In genomic region chr10:57486542-57487071, GRCm38 (mm10) we compare ENCODE assay signal across 8 mouse cellular contexts. TPM values are rescaled to one million over a fixed set of nuclear protein-coding genes. Genes with fewer than 3 reads are reported as not detected.
DNase-seq lines count a peak whose midpoint lies in the region; ATAC-seq and TF ChIP-seq lines count a peak whose summit lies in the region.

No protein-coding gene starts in this region.

- H3K27me3 ChIP-seq in kidney, embryonic 15.5 days, result no peaks in the 10 kb centered on the region
- H3K27me3 ChIP-seq in heart, embryonic 14.5 days (ENCODE audit: control insufficient read depth, insufficient read depth, low read length), result no peaks in the 10 kb centered on the region
- H3K27me3 ChIP-seq in limb, embryonic 15.5 days, result no peaks in the 10 kb centered on the region
- H3K27me3 ChIP-seq in midbrain, embryonic 14.5 days (ENCODE audit: control insufficient read depth, insufficient read depth, low read length), result no peaks in the 10 kb centered on the region

- under 1% methylated on average over 64 of the region's 65 CpGs for WGBS in kidney, embryonic 15.5 days
- WGBS in heart, embryonic 14.5 days, result under 1% methylated on average over 61 of the region's 65 CpGs
- WGBS in limb, embryonic 15.5 days, result under 1% methylated on average over 64 of the region's 65 CpGs
- WGBS in midbrain, embryonic 14.5 days, result under 1% methylated on average over 55 of the region's 65 CpGs

- peaks cover 13% of the 10 kb centered on the region for H3K4me1 ChIP-seq in kidney, embryonic 15.5 days
- H3K4me1 ChIP-seq in ES-E14 (ENCODE audit: control insufficient read depth in 2 of 2, insufficient read depth in 2 of 2, low read length in 2 of 2, poor library complexity in 1 of 2), result peaks cover 3 to 6% of the 10 kb centered on the region in 2 experiments; a peak in 3 of 4 replicates
- H3K4me1 ChIP-seq in heart, embryonic 14.5 days (ENCODE audit: control insufficient read depth in 2 of 2, insufficient read depth in 2 of 2, low read length in 2 of 2), result peaks cover 0 to 6% of the 10 kb centered on the region in 2 experiments; a peak in 1 of 4 replicates
- no peaks in the 10 kb centered on the region; the same call in 1 of the 2 replicates for H3K4me1 ChIP-seq in limb, embryonic 15.5 days
- peaks cover 25% of the 10 kb centered on the region for H3K4me1 ChIP-seq in midbrain, embryonic 14.5 days (ENCODE audit: control insufficient read depth, insufficient read depth, low read length)

- H3K4me2 ChIP-seq in kidney, embryonic 15.5 days, result peak overlapping the region; percentile 70
- H3K4me2 ChIP-seq in heart, embryonic 14.5 days (ENCODE audit: low read length), result peak overlapping the region; percentile 70
- peak overlapping the region; percentile 46 for H3K4me2 ChIP-seq in limb, embryonic 15.5 days
- H3K4me2 ChIP-seq in midbrain, embryonic 14.5 days (ENCODE audit: low read length), result peak overlapping the region; percentile 68

- no peaks in the 10 kb centered on the region for H3K36me3 ChIP-seq in kidney, embryonic 15.5 days
- no peaks in the 10 kb centered on the region for H3K36me3 ChIP-seq in ES-E14 (ENCODE audit: control insufficient read depth, insufficient read depth, low read length, poor library complexity, severe bottlenecking)
- no peaks in the 10 kb centered on the region for H3K36me3 ChIP-seq in heart, embryonic 14.5 days (ENCODE audit: control insufficient read depth, insufficient read depth, low read length)
- H3K36me3 ChIP-seq in limb, embryonic 15.5 days, result no peaks in the 10 kb centered on the region
- H3K36me3 ChIP-seq in midbrain, embryonic 14.5 days (ENCODE audit: control insufficient read depth, insufficient read depth, low read length), result no peaks in the 10 kb centered on the region

- no peaks in the 10 kb centered on the region for H3K9me3 ChIP-seq in kidney, embryonic 15.5 days (replicated peaks)
- H3K9me3 ChIP-seq in ES-E14 (ENCODE audit: control insufficient read depth, insufficient read depth, low read depth, low read length), result no peaks in the 10 kb centered on the region
- H3K9me3 ChIP-seq in heart, embryonic 14.5 days (ENCODE audit: control insufficient read depth, low read length), result no peaks in the 10 kb centered on the region
- no peaks in the 10 kb centered on the region for H3K9me3 ChIP-seq in limb, embryonic 15.5 days
- no peaks in the 10 kb centered on the region for H3K9me3 ChIP-seq in midbrain, embryonic 14.5 days (ENCODE audit: control insufficient read depth, low read length)

- peak overlapping the region; percentile 91 for H3K4me3 ChIP-seq in kidney, embryonic 15.5 days (replicated peaks)
- peak overlapping the region; percentile 84 to 97 for H3K4me3 ChIP-seq in ES-E14 (ENCODE audit: insufficient read depth in 1 of 2, low read depth in 1 of 2, low read length in 2 of 2, poor library complexity in 1 of 2, severe bottlenecking in 1 of 2)
- peak overlapping the region; percentile 91 to 97 for H3K4me3 ChIP-seq in heart, embryonic 14.5 days (ENCODE audit: control insufficient read depth in 1 of 2, insufficient read depth in 1 of 2, low read depth in 1 of 2, low read length in 2 of 2)
- peak overlapping the region; percentile 85 for H3K4me3 ChIP-seq in limb, embryonic 15.5 days
- H3K4me3 ChIP-seq in midbrain, embryonic 14.5 days (replicated peaks; ENCODE audit: low read depth, low read length), result peak overlapping the region; percentile 95

- peak overlapping the region; percentile 97 for H3K27ac ChIP-seq in kidney, embryonic 15.5 days
- peak overlapping the region; percentile 79 for H3K27ac ChIP-seq in ES-E14 (ENCODE audit: insufficient read depth, low read depth, low read length, poor library complexity, severe bottlenecking)
- H3K27ac ChIP-seq in heart, embryonic 14.5 days (replicated peaks in 1 of 2; ENCODE audit: control insufficient read depth in 1 of 2, insufficient read depth in 1 of 2, low read depth in 2 of 2, low read length in 2 of 2), result peak overlapping the region; percentile 94 to 96
- H3K27ac ChIP-seq in limb, embryonic 15.5 days, result peak overlapping the region; percentile 97
- peak overlapping the region; percentile 98 for H3K27ac ChIP-seq in midbrain, embryonic 14.5 days (replicated peaks; ENCODE audit: low read depth, low read length)

- no peak for DNase-seq in kidney, adult 9 months
- DNase-seq in ES-E14 (ENCODE audit: low read depth, low spot score), result no peak
- DNase-seq in c-Kit-negative CD71-positive TER-119-positive erythroid progenitor cells, embryonic 14.5 days (ENCODE audit: low read depth, low spot score), result peak; percentile 4
- peak; percentile 81 for DNase-seq in midbrain, embryonic 14.5 days

- in situ Hi-C loops in ES-E14 (cut with MboI; ENCODE audit: low sequenced_read_pairs in 2 of 2, unreplicated experiment in 2 of 2), result loop anchor here in 1 of 2 experiments (25.0 kb wide), 1 partner anchor 1099 kb away; the partner anchor contains the start of gene Gja1

- ATAC-seq in kidney, embryonic 15.5 days (replicated peaks; ENCODE audit: low FRiP score), result peak; percentile 91
- ATAC-seq in heart, embryonic 14.5 days (ENCODE audit: insufficient number of reproducible peaks, insufficient read depth, low FRiP score, low read depth), result peak; percentile 72
- ATAC-seq in limb, embryonic 15.5 days (ENCODE audit: insufficient number of reproducible peaks, low FRiP score, low TSS enrichment, low read depth), result peak; percentile 88
- peak; percentile 83 for ATAC-seq in midbrain, embryonic 14.5 days (ENCODE audit: low FRiP score, low TSS enrichment)
- ATAC-seq in erythroid progenitor cell, adult 5-6 weeks (replicated peaks; ENCODE audit: low FRiP score, poor library complexity, severe bottlenecking), result no peak

- H3K9ac ChIP-seq in kidney, embryonic 15.5 days, result peak overlapping the region; percentile 97
- H3K9ac ChIP-seq in ES-E14 (ENCODE audit: insufficient read depth, low read depth, low read length, poor library complexity, severe bottlenecking), result peak overlapping the region; percentile 88
- H3K9ac ChIP-seq in heart, embryonic 14.5 days (ENCODE audit: low read length), result peak overlapping the region; percentile 98
- peak overlapping the region; percentile 94 for H3K9ac ChIP-seq in limb, embryonic 15.5 days
- peak overlapping the region; percentile 92 for H3K9ac ChIP-seq in midbrain, embryonic 14.5 days (replicated peaks; ENCODE audit: low read length)

TF ChIP-seq in ES-E14, 5 proteins besides CTCF, POLR2A, EP300 and RAD21:
- TF ChIP-seq ZC3H11A (IDR thresholded peaks at IDR 0.05; ENCODE audit: borderline replicate concordance, low read depth, low read length) (no peak), MAFK (IDR thresholded peaks at IDR 0.05; ENCODE audit: insufficient read depth, low read depth, low read length) (no peak), CHD2 (IDR thresholded peaks at IDR 0.05; ENCODE audit: low read depth, low read length) (no peak), HCFC1 (IDR thresholded peaks at IDR 0.05; ENCODE audit: borderline replicate concordance, insufficient read depth, low read length) (no peak), ZNF384 (IDR thresholded peaks at IDR 0.05; ENCODE audit: low read depth, low read length) (no peak)
TF ChIP-seq in ES-E14: peak in this region for 0.

RNA-seq across cellular contexts. Expression of gene Hsf2, which starts 0.4 kb away (rescaled TPM):
- 29.2 and 31.8 TPM in 2 replicates for polyA plus RNA-seq in kidney, embryonic 15.5 days (2015; fragmentation: Nextera tagmentation; extraction: Ambion mirVana)
- total RNA-seq in ES-E14 (2012; rRNA removed), result 29.0 and 32.0 TPM in 2 replicates
- 27.4 and 28.2 TPM in 2 replicates for polyA plus RNA-seq in heart, embryonic 14.5 days (2014; fragmentation: Nextera tagmentation; extraction: Ambion mirVana)
- 22.4 and 23.2 TPM in 2 replicates for polyA plus RNA-seq in limb, embryonic 15.5 days (2015; fragmentation: Nextera tagmentation; extraction: Ambion mirVana)
- 68.2 and 71.4 TPM in 2 replicates for polyA plus RNA-seq in midbrain, embryonic 14.5 days (2014; fragmentation: Nextera tagmentation; extraction: Ambion mirVana)
- total RNA-seq in erythroid progenitor cell, adult 5-6 weeks (2015; ENCODE audit: low replicate concordance), result 1.8 TPM in 1 of 2 replicates, not detected in the other
- total RNA-seq in erythroid progenitor cell, adult 5-6 weeks (2017; ENCODE audit: low replicate concordance), result 1.3 TPM in 1 of 2 replicates, not detected in the other

RNA-seq across cellular contexts. Expression of gene Serinc1, which starts 45.7 kb away (rescaled TPM):
- 149 and 151 TPM in 2 replicates for polyA plus RNA-seq in kidney, embryonic 15.5 days (2015; fragmentation: Nextera tagmentation; extraction: Ambion mirVana)
- total RNA-seq in ES-E14 (2012; rRNA removed), result 143 and 153 TPM in 2 replicates
- polyA plus RNA-seq in heart, embryonic 14.5 days (2014; fragmentation: Nextera tagmentation; extraction: Ambion mirVana), result 183 and 190 TPM in 2 replicates
- polyA plus RNA-seq in limb, embryonic 15.5 days (2015; fragmentation: Nextera tagmentation; extraction: Ambion mirVana), result 147 and 155 TPM in 2 replicates
- 387 and 476 TPM in 2 replicates for polyA plus RNA-seq in midbrain, embryonic 14.5 days (2014; fragmentation: Nextera tagmentation; extraction: Ambion mirVana)
- total RNA-seq in erythroid progenitor cell, adult 5-6 weeks (2015; ENCODE audit: low replicate concordance), result 99.1 and 109 TPM in 2 replicates
- total RNA-seq in erythroid progenitor cell, adult 5-6 weeks (2017; ENCODE audit: low replicate concordance), result 115 and 138 TPM in 2 replicates

Comparison
In these comparisons a context has a peak if more than half of its experiments do, and no peak if none do; other contexts are left out.
1. DNase-seq: peak in c-Kit-negative CD71-positive TER-119-positive erythroid progenitor cells, embryonic 14.5 days (single experiment) and midbrain, embryonic 14.5 days (single experiment); none in kidney, adult 9 months (single experiment) and ES-E14 (single experiment).
2. Peak in every context shown above with its lines, with median percentiles within 50 percentile points of each other: H3K27ac ChIP-seq, H3K4me2 ChIP-seq, H3K4me3 ChIP-seq and H3K9ac ChIP-seq.